Mouse (Mus musculus): ENCODE data around the gene Usp19. TPM values are rescaled to one million over a fixed set of nuclear protein-coding genes. Genes with fewer than 3 reads are reported as not detected.

Usp19 gene
- polyA plus RNA-seq, 1 experiment from 2014 or later = 49.5 TPM

- peak; percentile 86 for ATAC-seq (ENCODE audit: insufficient number of reproducible peaks, insufficient read depth, low FRiP score, low read depth)
- Histone ChIP-seq H3K27me3 (ENCODE audit: control insufficient read depth, insufficient read depth, low read length) (no peaks in the 10 kb centered on the region), H3K27ac (ENCODE audit: low read length) (peak overlapping the region; percentile 84), H3K36me3 (ENCODE audit: control insufficient read depth, insufficient read depth, low read length) (peaks cover 7% of the 10 kb centered on the region; the same call in 1 of the 2 replicates), H3K9ac (replicated peaks; ENCODE audit: low read depth, low read length) (peak overlapping the region; percentile 31), H3K4me2 (replicated peaks; ENCODE audit: low read depth, low read length) (peak overlapping the region; percentile 52), H3K9me3 (ENCODE audit: control insufficient read depth, low read depth, low read length) (no peaks in the 10 kb centered on the region), H3K4me1 (ENCODE audit: control insufficient read depth, insufficient read depth, low read length) (peaks cover 30% of the 10 kb centered on the region), H3K4me3 (ENCODE audit: low read depth, low read length) (peak overlapping the region; percentile 50)
- WGBS = 1% methylated on average over 40 of the region's 40 CpGs
These were observed 38.0 kb upstream of the Usp19 start for GRCm38 (mm10) chr9:108452291-108452906.

DNA sequence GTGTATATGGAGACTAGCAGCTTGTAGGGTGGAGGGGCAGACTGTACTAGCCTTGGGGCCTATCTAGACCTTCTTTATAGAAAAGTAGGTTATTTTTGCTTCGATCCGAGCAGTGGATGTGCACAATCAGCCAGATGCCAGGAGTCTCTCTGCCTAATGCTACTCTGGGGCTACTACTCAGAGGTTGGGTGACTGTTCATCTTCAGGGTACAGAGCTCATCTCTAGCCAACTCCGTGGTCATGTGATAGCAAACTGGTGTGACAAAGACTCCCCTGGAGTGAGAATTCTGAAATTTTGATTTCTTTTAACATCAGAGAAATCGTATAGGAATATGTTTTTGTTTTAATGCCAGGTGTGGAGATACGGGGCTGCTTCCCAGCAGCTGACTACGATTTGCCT lies 37.5 kb upstream of the Usp19 start:
- Histone ChIP-seq H3K27me3 (ENCODE audit: control insufficient read depth, insufficient read depth, low read length) (no peaks in the 10 kb centered on the region), H3K4me2 (replicated peaks; ENCODE audit: low read depth, low read length) (peak overlapping the region; percentile 52), H3K9ac (replicated peaks; ENCODE audit: low read depth, low read length) (peak overlapping the region; percentile 31), H3K9me3 (ENCODE audit: control insufficient read depth, low read depth, low read length) (no peaks in the 10 kb centered on the region), H3K27ac (ENCODE audit: low read length) (peak overlapping the region; percentile 84), H3K4me3 (ENCODE audit: low read depth, low read length) (peak overlapping the region; percentile 50), H3K4me1 (ENCODE audit: control insufficient read depth, insufficient read depth, low read length) (peaks cover 30% of the 10 kb centered on the region), H3K36me3 (ENCODE audit: control insufficient read depth, insufficient read depth, low read length) (peaks cover 7% of the 10 kb centered on the region; the same call in 1 of the 2 replicates)
- WGBS = 30% methylated on average over 6 of the region's 6 CpGs
- peak; percentile 14; the same call in 1 of the 2 replicates for ATAC-seq (ENCODE audit: insufficient number of reproducible peaks, insufficient read depth, low FRiP score, low read depth)

DNA sequence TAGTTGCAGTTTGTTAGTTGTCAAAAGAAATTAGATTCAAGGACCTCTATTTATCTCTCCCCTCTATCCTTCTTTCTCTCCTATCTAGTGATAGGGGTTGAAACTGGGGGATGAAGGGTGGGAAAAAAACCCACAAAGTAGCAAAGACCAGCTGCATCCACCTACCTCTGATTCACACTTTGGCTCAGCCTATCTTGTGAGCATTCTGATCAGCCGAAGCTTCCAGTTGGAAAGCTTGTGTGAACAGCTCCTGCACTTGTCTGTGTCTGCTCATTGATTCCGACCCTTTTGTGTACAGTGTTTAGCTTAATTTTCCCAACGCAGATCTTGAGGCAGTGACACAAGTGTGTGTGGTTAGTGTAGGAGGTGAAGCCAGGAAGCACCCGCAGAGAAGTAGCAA lies 36.9 kb upstream of the Usp19 start:
- peak overlapping the region; percentile 50 for H3K4me3 ChIP-seq (ENCODE audit: low read depth, low read length)

DNA sequence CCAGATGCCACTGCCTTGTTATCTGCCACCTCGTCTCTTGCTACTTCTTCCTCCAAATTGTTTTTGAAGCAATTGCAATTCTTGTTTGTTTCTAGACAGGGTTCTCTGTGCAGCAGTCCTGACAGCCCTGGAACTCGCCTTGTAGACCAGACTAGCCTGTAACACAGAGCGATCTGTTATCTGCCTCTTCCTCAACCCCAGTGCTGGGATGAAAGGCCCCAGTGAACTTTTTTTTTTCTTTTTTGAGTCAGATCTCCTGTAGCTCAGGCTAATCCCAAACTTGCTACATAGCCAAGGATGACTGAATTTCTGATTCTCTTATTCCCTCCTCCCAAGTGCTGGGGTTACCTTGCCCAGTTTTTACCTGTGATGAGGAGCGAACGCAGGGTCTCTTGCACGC lies 36.0 kb upstream of the Usp19 start:
- Histone ChIP-seq H3K9ac (replicated peaks; ENCODE audit: low read depth, low read length) (no peak overlapping the region), H3K4me1 (ENCODE audit: control insufficient read depth, insufficient read depth, low read length) (peaks cover 28% of the 10 kb centered on the region), H3K36me3 (ENCODE audit: control insufficient read depth, insufficient read depth, low read length) (no peaks in the 10 kb centered on the region), H3K27me3 (ENCODE audit: control insufficient read depth, insufficient read depth, low read length) (no peaks in the 10 kb centered on the region), H3K4me2 (replicated peaks; ENCODE audit: low read depth, low read length) (no peak overlapping the region), H3K4me3 (ENCODE audit: low read depth, low read length) (no peak overlapping the region), H3K27ac (ENCODE audit: low read length) (no peak overlapping the region), H3K9me3 (ENCODE audit: control insufficient read depth, low read depth, low read length) (no peaks in the 10 kb centered on the region)
- WGBS = 90% methylated on average over 6 of the region's 6 CpGs
- ATAC-seq (ENCODE audit: insufficient number of reproducible peaks, insufficient read depth, low FRiP score, low read depth) = no peak

More for the DNA sequence above, 36.9 kb upstream of the Usp19 start:
- Histone ChIP-seq H3K36me3 (ENCODE audit: control insufficient read depth, insufficient read depth, low read length) (peaks cover 3% of the 10 kb centered on the region; the same call in 1 of the 2 replicates), H3K4me2 (replicated peaks; ENCODE audit: low read depth, low read length) (peak overlapping the region; percentile 52), H3K27ac (ENCODE audit: low read length) (peak overlapping the region; percentile 84), H3K4me1 (ENCODE audit: control insufficient read depth, insufficient read depth, low read length) (peaks cover 30% of the 10 kb centered on the region), H3K27me3 (ENCODE audit: control insufficient read depth, insufficient read depth, low read length) (no peaks in the 10 kb centered on the region), H3K9me3 (ENCODE audit: control insufficient read depth, low read depth, low read length) (no peaks in the 10 kb centered on the region), H3K9ac (replicated peaks; ENCODE audit: low read depth, low read length) (no peak overlapping the region)
- no peak for ATAC-seq (ENCODE audit: insufficient number of reproducible peaks, insufficient read depth, low FRiP score, low read depth)
- WGBS = 57% methylated on average over 4 of the region's 4 CpGs

- H3K9me3 ChIP-seq (ENCODE audit: control insufficient read depth, low read depth, low read length) = no peaks in the 10 kb centered on the region
- H3K27me3 ChIP-seq (ENCODE audit: control insufficient read depth, insufficient read depth, low read length) = no peaks in the 10 kb centered on the region
- ATAC-seq (ENCODE audit: insufficient number of reproducible peaks, insufficient read depth, low FRiP score, low read depth) = no peak
- WGBS = 68% methylated on average over 12 of the region's 12 CpGs
- H3K27ac ChIP-seq (ENCODE audit: low read length) = no peak overlapping the region
- H3K36me3 ChIP-seq (ENCODE audit: control insufficient read depth, insufficient read depth, low read length) = no peaks in the 10 kb centered on the region
- H3K9ac ChIP-seq (replicated peaks; ENCODE audit: low read depth, low read length) = no peak overlapping the region
- H3K4me1 ChIP-seq (ENCODE audit: control insufficient read depth, insufficient read depth, low read length) = peaks cover 13% of the 10 kb centered on the region
- H3K4me2 ChIP-seq (replicated peaks; ENCODE audit: low read depth, low read length) = no peak overlapping the region
- H3K4me3 ChIP-seq (ENCODE audit: low read depth, low read length) = no peak overlapping the region
These were observed 34.4 kb upstream of the Usp19 start for GRCm38 (mm10) chr9:108455747-108456571.

DNA sequence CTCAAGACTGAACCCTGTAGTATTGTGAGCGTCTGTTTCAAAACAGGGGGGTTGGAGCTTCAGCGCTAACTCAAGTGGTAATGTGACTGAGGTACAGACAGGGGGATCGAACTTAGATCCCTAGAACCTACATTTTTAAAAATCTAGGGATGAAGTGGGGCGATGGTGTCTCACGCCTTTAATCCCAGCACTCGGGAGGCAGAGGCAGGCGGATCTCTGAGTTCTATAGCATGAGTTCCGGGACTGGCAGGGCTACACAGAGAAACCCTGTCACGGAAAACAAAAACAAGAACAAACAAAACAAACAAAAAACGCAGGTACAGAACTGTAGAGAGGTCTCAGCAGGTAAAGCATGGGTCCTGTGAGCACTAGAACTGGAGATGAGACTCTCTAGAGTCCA lies 33.4 kb upstream of the Usp19 start:
- 88% methylated on average over 10 of the region's 10 CpGs for WGBS
- ATAC-seq (ENCODE audit: insufficient number of reproducible peaks, insufficient read depth, low FRiP score, low read depth) = no peak
- Histone ChIP-seq H3K36me3 (ENCODE audit: control insufficient read depth, insufficient read depth, low read length) (no peaks in the 10 kb centered on the region), H3K27ac (ENCODE audit: low read length) (no peak overlapping the region), H3K9me3 (ENCODE audit: control insufficient read depth, low read depth, low read length) (no peaks in the 10 kb centered on the region), H3K27me3 (ENCODE audit: control insufficient read depth, insufficient read depth, low read length) (no peaks in the 10 kb centered on the region), H3K4me1 (ENCODE audit: control insufficient read depth, insufficient read depth, low read length) (peaks cover 14% of the 10 kb centered on the region; the same call in 1 of the 2 replicates), H3K9ac (replicated peaks; ENCODE audit: low read depth, low read length) (no peak overlapping the region), H3K4me3 (ENCODE audit: low read depth, low read length) (no peak overlapping the region), H3K4me2 (replicated peaks; ENCODE audit: low read depth, low read length) (no peak overlapping the region)

- Histone ChIP-seq H3K4me1 (ENCODE audit: control insufficient read depth, insufficient read depth, low read length) (peaks cover 18% of the 10 kb centered on the region; the same call in 1 of the 2 replicates), H3K27ac (ENCODE audit: low read length) (0 out of 2 replicates have a peak overlapping the region, but pooled peaks have one; percentile 96), H3K27me3 (ENCODE audit: control insufficient read depth, insufficient read depth, low read length) (no peaks in the 10 kb centered on the region), H3K4me2 (replicated peaks; ENCODE audit: low read depth, low read length) (peak overlapping the region; percentile 68), H3K36me3 (ENCODE audit: control insufficient read depth, insufficient read depth, low read length) (peaks cover 17% of the 10 kb centered on the region), H3K4me3 (ENCODE audit: low read depth, low read length) (peak overlapping the region; percentile 94), H3K9me3 (ENCODE audit: control insufficient read depth, low read depth, low read length) (no peaks in the 10 kb centered on the region), H3K9ac (replicated peaks; ENCODE audit: low read depth, low read length) (no peak overlapping the region)
- WGBS = 71% methylated on average over 1 of the region's 1 CpGs
- 0 out of 2 replicates have a peak, but pooled peaks have one; percentile 1 for ATAC-seq (ENCODE audit: insufficient number of reproducible peaks, insufficient read depth, low FRiP score, low read depth)
These were observed 30.5 kb upstream of the Usp19 start for GRCm38 (mm10) chr9:108459939-108460318.

DNA sequence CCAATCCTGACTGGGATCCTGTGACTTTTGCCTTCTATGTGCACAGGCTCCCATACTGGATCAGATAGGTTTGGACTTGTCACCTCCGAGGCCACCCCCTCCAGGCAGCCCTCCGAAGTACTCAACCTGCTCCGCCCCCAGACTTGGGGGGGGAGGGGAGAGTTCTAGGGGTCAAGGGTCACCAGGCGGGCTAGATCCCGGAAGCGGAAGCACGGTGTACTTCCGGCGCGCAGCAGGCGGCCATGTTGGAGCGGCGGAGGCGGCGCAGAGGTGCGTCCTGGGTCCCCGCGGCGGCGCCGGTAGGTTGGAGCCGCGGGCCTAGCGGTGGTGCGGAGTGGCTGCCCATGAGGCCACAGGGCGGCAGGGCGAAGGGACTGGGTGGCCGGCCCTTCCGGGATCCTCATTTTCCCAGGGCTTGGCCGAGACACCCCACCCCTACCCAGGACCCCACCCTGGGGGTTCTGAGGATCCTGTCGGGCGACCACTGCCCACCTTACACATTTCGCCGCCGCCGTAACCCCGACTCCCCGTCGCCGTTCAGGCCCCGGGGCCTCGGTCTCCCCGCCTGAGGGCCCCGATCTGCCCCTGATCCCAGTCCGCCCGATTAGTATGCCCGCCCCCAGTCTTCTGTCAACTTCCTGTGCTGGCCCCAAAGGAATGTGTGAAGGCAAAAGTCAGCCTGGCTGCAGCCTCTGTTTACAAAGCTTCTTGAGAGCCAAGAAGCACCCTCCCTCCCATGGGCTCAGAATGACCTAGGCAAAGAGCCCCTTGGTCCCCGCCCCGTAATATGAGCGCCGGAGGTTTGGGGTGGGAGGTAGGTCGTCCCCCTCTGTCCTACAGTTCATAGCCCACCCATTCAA lies 29.9 kb upstream of the Usp19 start, which contains the start of gene Ccdc71:
Gene Ccdc71, plus strand, starts transcription at position 209 of the 860 bp plus-strand sequence.
- Histone ChIP-seq H3K9me3 (ENCODE audit: control insufficient read depth, low read depth, low read length) (no peaks in the 10 kb centered on the region), H3K9ac (replicated peaks; ENCODE audit: low read depth, low read length) (peak within 1 kb of the TSS; percentile 90), H3K27ac (ENCODE audit: low read length) (peak within 1 kb of the TSS; percentile 96), H3K27me3 (ENCODE audit: control insufficient read depth, insufficient read depth, low read length) (no peaks in the 10 kb centered on the region), H3K36me3 (ENCODE audit: control insufficient read depth, insufficient read depth, low read length) (peaks cover 23% of the 10 kb centered on the region), H3K4me2 (replicated peaks; ENCODE audit: low read depth, low read length) (peak within 1 kb of the TSS; percentile 68), H3K4me3 (ENCODE audit: low read depth, low read length) (peak within 1 kb of the TSS; percentile 94), H3K4me1 (ENCODE audit: control insufficient read depth, insufficient read depth, low read length) (peaks cover 18% of the 10 kb centered on the region; the same call in 1 of the 2 replicates)
- ATAC-seq (ENCODE audit: insufficient number of reproducible peaks, insufficient read depth, low FRiP score, low read depth) = peak; percentile 71
- under 1% methylated on average over 49 of the region's 52 CpGs for WGBS

Measured in stomach, embryonic 14.5 days (tissue).